Mouse (Mus musculus) liver, embryonic 14.5 days (tissue): ENCODE data around the gene Olfr1102. TPM values are rescaled to one million over a fixed set of nuclear protein-coding genes. Genes with fewer than 3 reads are reported as not detected.

Source experiments
- ATAC-seq: fragments of 200-750 bp; cut with Nextera tagmentation; 2 replicates; pipeline ENCODE4 v1.8.0; 2017; ENCODE audit warnings: moderate number of reproducible peaks, mild to moderate bottlenecking, moderate library complexity; ENCODE audit not compliant: insufficient read depth
- DNase-seq, 3 experiments: peaks; one replicate each; pipeline ENCODE4 v3.0.0-alpha.2; 2012 to 2013; ENCODE audit warnings: low read depth in 3 of 3, low spot score in 3 of 3
- H3K27ac ChIP-seq: fragments of 300-500 bp; sonication (generic); 2 replicates; pipeline ENCODE4 v1.5.1; 2014; ENCODE audit warnings: moderate library complexity, mild to moderate bottlenecking, control low read depth, inconsistent platforms
- H3K27me3 ChIP-seq: fragments of 300-500 bp; sonication (generic); 2 replicates; pipeline ENCODE4 v1.6.1; 2014; ENCODE audit warnings: mild to moderate bottlenecking, low read length, moderate library complexity; ENCODE audit not compliant: control insufficient read depth, insufficient read depth
- H3K36me3 ChIP-seq: fragments of 300-500 bp; sonication (generic); replicated peaks from 2 replicates; pipeline ENCODE4 v1.6.1; 2014; ENCODE audit warnings: low read depth; ENCODE audit not compliant: control insufficient read depth, insufficient read depth
- H3K4me1 ChIP-seq, 2 experiments: fragments of 200-500 bp in 1 of 2; fragments of 300-500 bp in 1 of 2; sonication (generic) in 1 of 2; replicated peaks; 2 replicates each; pipeline ENCODE4 v1.6.1; 2012 to 2014; ENCODE audit warnings: antibody characterized with exemption in 1 of 2, inconsistent platforms in 1 of 2, low read length in 1 of 2; ENCODE audit not compliant: control insufficient read depth in 2 of 2, insufficient read depth in 2 of 2
- H3K4me2 ChIP-seq: fragments of 300-500 bp; sonication (generic); 2 replicates; pipeline ENCODE4 v1.6.1; 2014; ENCODE audit warnings: low read depth, mild to moderate bottlenecking, control low read depth, moderate library complexity
- H3K4me3 ChIP-seq, 2 experiments: fragments of 200-500 bp in 1 of 2; fragments of 300-500 bp in 1 of 2; sonication (generic) in 1 of 2; 2 replicates each; pipeline ENCODE4 v1.5.1; 2012 to 2014; ENCODE audit warnings: low read depth in 2 of 2, low read length in 2 of 2, mild to moderate bottlenecking in 2 of 2, control low read depth in 1 of 2, inconsistent platforms in 1 of 2, moderate library complexity in 1 of 2; ENCODE audit not compliant: insufficient read depth in 1 of 2
- H3K9ac ChIP-seq: fragments of 300-500 bp; sonication (generic); replicated peaks from 2 replicates; pipeline ENCODE4 v1.6.1; 2014; ENCODE audit warnings: mild to moderate bottlenecking, control low read depth, moderate library complexity
- H3K9me3 ChIP-seq: fragments of 300-500 bp; sonication (generic); 2 replicates; pipeline ENCODE4 v1.6.1; 2016; ENCODE audit warnings: low read length, mixed read lengths; ENCODE audit not compliant: control insufficient read depth
- CTCF ChIP-seq: IDR thresholded peaks from 2 replicates; pipeline ENCODE4 v1.5.1; 2016; ENCODE audit warnings: antibody characterized with exemption, low read depth, control low read depth
- EP300 ChIP-seq: IDR thresholded peaks from 2 replicates; pipeline ENCODE4 v1.6.1; 2016; ENCODE audit warnings: antibody characterized with exemption, low read depth
- WGBS: fragments of 180-500 bp; shearing (Covaris S2); extraction: QIAGEN DNeasy Blood & Tissue Kit; methylation state at CpG from one replicate; pipeline ENCODE4 v1.1.7; 2014; ENCODE audit not compliant: insufficient replicate concordance; 5-methylcytosine and 5-hydroxymethylcytosine counted together
- polyA plus RNA-seq, 2 experiments: library from polyadenylated mRNA; depleted of rRNA in 1 of 2; stranded (reverse) in 1 of 2; unstranded in 1 of 2; fragments of >200 nt; fragmentation: Nextera tagmentation in 1 of 2; extraction: Ambion mirVana in 1 of 2; gene quantifications; 2 replicates each; pipeline versions ENCODE4 v1.2.1 to v1.2.3; 2012 to 2014

The Olfr1102 gene
- polyA plus RNA-seq, 2 experiments, result not detected

GRCm38 (mm10) chr2:87036431-87036830 lies 38.2 kb downstream of the Olfr1102 start, which contains the start of gene Olfr1105:
Gene Olfr1105 (minus strand): TSS chr2:87036531.
- Histone ChIP-seq H3K4me2 (no peak within 1 kb of the TSS), H3K36me3 (no peaks in the 10 kb centered on the region), H3K27ac (no peak within 1 kb of the TSS), H3K9me3 (no peaks in the 10 kb centered on the region), H3K4me3 (no peak within 1 kb of the TSS), H3K4me1 (no peaks in the 10 kb centered on the region), H3K9ac (no peak within 1 kb of the TSS), H3K27me3 (no peaks in the 10 kb centered on the region)
- TF ChIP-seq CTCF, result no peak
- no peak for DNase-seq
- ATAC-seq, result no peak

DNA sequence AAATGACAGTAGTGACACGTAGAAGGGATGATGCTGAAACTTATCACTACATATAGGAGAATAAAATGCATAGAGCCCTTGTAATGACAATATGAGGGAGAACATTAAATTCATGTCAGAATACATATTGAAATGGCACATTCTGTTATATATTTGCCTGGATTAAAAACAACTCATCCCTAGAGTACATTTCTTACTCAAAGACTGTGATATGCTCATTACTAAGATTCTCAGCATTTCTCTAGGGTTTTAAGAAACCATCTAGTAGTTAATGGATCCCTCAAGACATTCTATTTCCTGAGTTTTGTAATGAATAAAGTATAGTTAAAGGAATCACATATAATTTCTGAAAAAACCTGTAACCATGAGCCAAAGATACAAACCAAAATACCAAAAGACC lies 54.0 kb downstream of the Olfr1102 start, which contains the start of gene Olfr1106:
Olfr1106 (minus strand) TSS at position 101 of the 400 bp plus-strand sequence.
- ATAC-seq, result no peak
- 50% methylated on average over 1 of the region's 1 CpGs for WGBS
- Histone ChIP-seq H3K9me3 (no peaks in the 10 kb centered on the region), H3K4me1 (no peaks in the 10 kb centered on the region), H3K4me2 (no peak within 1 kb of the TSS), H3K9ac (no peak within 1 kb of the TSS), H3K36me3 (no peaks in the 10 kb centered on the region), H3K4me3 (no peak within 1 kb of the TSS), H3K27ac (no peak within 1 kb of the TSS), H3K27me3 (no peaks in the 10 kb centered on the region)
- no peak for DNase-seq
- TF ChIP-seq CTCF (no peak), EP300 (no peak)

Other genes starting within 250 kb of the Olfr1102 start
- gene Olfr1090, start 239.4 kb upstream of the Olfr1102 start, polyA plus RNA-seq (2012; rRNA removed), result not detected in 2 replicates
- gene Olfr1090, start 239.4 kb upstream of the Olfr1102 start, polyA plus RNA-seq (2014; fragmentation: Nextera tagmentation; extraction: Ambion mirVana), result not detected in 2 replicates
- gene Olfr1093, start 215.9 kb upstream of the Olfr1102 start, polyA plus RNA-seq (2012; rRNA removed), result not detected in 2 replicates
- gene Olfr1093, start 215.9 kb upstream of the Olfr1102 start, polyA plus RNA-seq (2014; fragmentation: Nextera tagmentation; extraction: Ambion mirVana), result not detected in 2 replicates
- not detected in 2 replicates for gene Olfr141, start 188.4 kb upstream of the Olfr1102 start, polyA plus RNA-seq (2012; rRNA removed)
- gene Olfr141, start 188.4 kb upstream of the Olfr1102 start, polyA plus RNA-seq (2014; fragmentation: Nextera tagmentation; extraction: Ambion mirVana), result not detected in 2 replicates
- gene Olfr1094, start 173.7 kb upstream of the Olfr1102 start, polyA plus RNA-seq (2012; rRNA removed), result not detected in 2 replicates
- not detected in 2 replicates for gene Olfr1094, start 173.7 kb upstream of the Olfr1102 start, polyA plus RNA-seq (2014; fragmentation: Nextera tagmentation; extraction: Ambion mirVana)
- gene Olfr1095, start 146.7 kb upstream of the Olfr1102 start, polyA plus RNA-seq (2012; rRNA removed), result not detected in 2 replicates
- not detected in 2 replicates for gene Olfr1095, start 146.7 kb upstream of the Olfr1102 start, polyA plus RNA-seq (2014; fragmentation: Nextera tagmentation; extraction: Ambion mirVana)
- not detected in 2 replicates for gene Gm13723, start 123.6 kb upstream of the Olfr1102 start, polyA plus RNA-seq (2012; rRNA removed)
- not detected in 2 replicates for gene Gm13723, start 123.6 kb upstream of the Olfr1102 start, polyA plus RNA-seq (2014; fragmentation: Nextera tagmentation; extraction: Ambion mirVana)
- gene Olfr1097, start 106.2 kb upstream of the Olfr1102 start, polyA plus RNA-seq (2012; rRNA removed), result not detected in 2 replicates
- not detected in 2 replicates for gene Olfr1097, start 106.2 kb upstream of the Olfr1102 start, polyA plus RNA-seq (2014; fragmentation: Nextera tagmentation; extraction: Ambion mirVana)
- gene Olfr1098, start 73.9 kb upstream of the Olfr1102 start, polyA plus RNA-seq (2012; rRNA removed), result not detected in 2 replicates
- gene Olfr1098, start 73.9 kb upstream of the Olfr1102 start, polyA plus RNA-seq (2014; fragmentation: Nextera tagmentation; extraction: Ambion mirVana), result not detected in 2 replicates
- not detected in 2 replicates for gene Olfr1099, start 37.7 kb upstream of the Olfr1102 start, polyA plus RNA-seq (2012; rRNA removed)
- gene Olfr1099, start 37.7 kb upstream of the Olfr1102 start, polyA plus RNA-seq (2014; fragmentation: Nextera tagmentation; extraction: Ambion mirVana), result not detected in 2 replicates
- gene Olfr1100, start 18.4 kb upstream of the Olfr1102 start, polyA plus RNA-seq (2012; rRNA removed), result not detected in 2 replicates
- gene Olfr1100, start 18.4 kb upstream of the Olfr1102 start, polyA plus RNA-seq (2014; fragmentation: Nextera tagmentation; extraction: Ambion mirVana), result not detected in 2 replicates
- not detected in 2 replicates for gene Olfr1101, start 7.2 kb upstream of the Olfr1102 start, polyA plus RNA-seq (2012; rRNA removed)
- gene Olfr1101, start 7.2 kb upstream of the Olfr1102 start, polyA plus RNA-seq (2014; fragmentation: Nextera tagmentation; extraction: Ambion mirVana), result not detected in 2 replicates
- not detected in 2 replicates for gene Olfr1104, start 28.7 kb downstream of the Olfr1102 start, polyA plus RNA-seq (2012; rRNA removed)
- not detected in 2 replicates for gene Olfr1104, start 28.7 kb downstream of the Olfr1102 start, polyA plus RNA-seq (2014; fragmentation: Nextera tagmentation; extraction: Ambion mirVana)
- gene Olfr1105, start 38.1 kb downstream of the Olfr1102 start, polyA plus RNA-seq (2012; rRNA removed), result not detected in 2 replicates
- not detected in 2 replicates for gene Olfr1105, start 38.1 kb downstream of the Olfr1102 start, polyA plus RNA-seq (2014; fragmentation: Nextera tagmentation; extraction: Ambion mirVana)
- gene Olfr1106, start 53.9 kb downstream of the Olfr1102 start, polyA plus RNA-seq (2012; rRNA removed), result not detected in 2 replicates
- not detected in 2 replicates for gene Olfr1106, start 53.9 kb downstream of the Olfr1102 start, polyA plus RNA-seq (2014; fragmentation: Nextera tagmentation; extraction: Ambion mirVana)
- gene Olfr1107, start 77.4 kb downstream of the Olfr1102 start, polyA plus RNA-seq (2012; rRNA removed), result not detected in 2 replicates
- not detected in 2 replicates for gene Olfr1107, start 77.4 kb downstream of the Olfr1102 start, polyA plus RNA-seq (2014; fragmentation: Nextera tagmentation; extraction: Ambion mirVana)
- gene Olfr1109, start 97.6 kb downstream of the Olfr1102 start, polyA plus RNA-seq (2012; rRNA removed), result not detected in 2 replicates
- gene Olfr1109, start 97.6 kb downstream of the Olfr1102 start, polyA plus RNA-seq (2014; fragmentation: Nextera tagmentation; extraction: Ambion mirVana), result not detected in 2 replicates
- not detected in 2 replicates for gene Olfr259, start 116.2 kb downstream of the Olfr1102 start, polyA plus RNA-seq (2012; rRNA removed)
- not detected in 2 replicates for gene Olfr259, start 116.2 kb downstream of the Olfr1102 start, polyA plus RNA-seq (2014; fragmentation: Nextera tagmentation; extraction: Ambion mirVana)
- gene Olfr1110, start 141.9 kb downstream of the Olfr1102 start, polyA plus RNA-seq (2012; rRNA removed), result not detected in 2 replicates
- not detected in 2 replicates for gene Olfr1110, start 141.9 kb downstream of the Olfr1102 start, polyA plus RNA-seq (2014; fragmentation: Nextera tagmentation; extraction: Ambion mirVana)
- not detected in 2 replicates for gene Olfr1111, start 154.2 kb downstream of the Olfr1102 start, polyA plus RNA-seq (2012; rRNA removed)
- gene Olfr1111, start 154.2 kb downstream of the Olfr1102 start, polyA plus RNA-seq (2014; fragmentation: Nextera tagmentation; extraction: Ambion mirVana), result not detected in 2 replicates
- gene Olfr1112, start 189.4 kb downstream of the Olfr1102 start, polyA plus RNA-seq (2012; rRNA removed), result not detected in 2 replicates
- not detected in 2 replicates for gene Olfr1112, start 189.4 kb downstream of the Olfr1102 start, polyA plus RNA-seq (2014; fragmentation: Nextera tagmentation; extraction: Ambion mirVana)
- not detected in 2 replicates for gene Olfr1113, start 210.6 kb downstream of the Olfr1102 start, polyA plus RNA-seq (2012; rRNA removed)
- gene Olfr1113, start 210.6 kb downstream of the Olfr1102 start, polyA plus RNA-seq (2014; fragmentation: Nextera tagmentation; extraction: Ambion mirVana), result not detected in 2 replicates
- not detected in 2 replicates for gene Olfr1115, start 249.6 kb downstream of the Olfr1102 start, polyA plus RNA-seq (2012; rRNA removed)
- gene Olfr1115, start 249.6 kb downstream of the Olfr1102 start, polyA plus RNA-seq (2014; fragmentation: Nextera tagmentation; extraction: Ambion mirVana), result not detected in 2 replicates